Mouse (Mus musculus): ENCODE results near the gene Gm45808. TPM values are rescaled to one million over a fixed set of nuclear protein-coding genes. Genes with fewer than 3 reads are reported as not detected.
"Not testable (repeated sequence)": the region's sequence is repeated elsewhere in the genome, so short reads cannot be mapped to it uniquely, and the experiment has no call there.

Gene Gm45808
- polyA plus RNA-seq, 1 experiment from 2014 or later, result not detected

DNA sequence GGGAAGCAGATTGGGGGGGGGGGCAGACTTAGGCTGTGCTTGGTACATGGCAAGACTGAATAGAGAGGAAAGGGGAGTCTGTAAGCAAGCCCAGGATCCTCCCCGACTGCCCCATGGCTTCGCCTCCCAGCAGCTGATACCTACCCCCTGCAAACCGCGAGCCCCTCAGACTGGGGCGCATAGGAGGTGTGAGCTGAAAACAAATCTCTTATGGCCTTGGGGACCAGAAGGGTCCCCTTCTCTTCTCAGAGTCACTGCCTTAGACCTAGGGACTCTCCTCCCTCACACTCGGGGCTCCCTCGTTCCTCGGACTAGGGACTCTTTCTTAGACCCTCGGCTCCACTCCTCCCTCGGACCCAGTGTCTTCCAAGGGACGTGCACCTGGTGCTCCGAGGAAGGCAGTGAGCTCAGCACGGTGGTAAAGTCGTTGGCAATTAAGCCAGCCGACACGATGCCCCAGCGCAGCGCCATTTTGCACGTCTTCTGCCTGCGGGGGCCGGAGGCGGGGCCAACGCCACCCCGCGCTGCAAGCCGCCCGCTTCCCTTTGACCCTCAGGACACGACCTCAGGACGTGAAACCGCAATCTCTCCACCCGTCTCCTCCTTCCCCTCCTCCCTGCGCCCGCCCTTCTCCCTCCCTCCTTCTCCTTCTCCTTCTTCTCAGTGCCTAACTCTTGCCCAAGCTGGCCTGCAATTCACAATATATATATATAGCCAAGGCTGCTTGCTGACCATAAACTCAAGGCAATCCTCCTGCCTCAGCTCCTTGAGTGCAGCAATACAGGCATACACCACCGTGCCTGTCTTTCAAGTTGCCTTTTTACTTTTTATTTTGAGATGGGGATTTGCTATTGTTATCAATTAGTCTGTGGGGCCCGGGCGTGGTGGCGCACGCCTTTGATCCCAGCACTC is 1.9 kb upstream of the Gm45808 start, which contains the start of gene Dhdh:
Dhdh (minus strand) TSS at position 513 of the 912 bp plus-strand sequence.
- Histone ChIP-seq H3K27ac (peak within 1 kb of the TSS; percentile 71), H3K4me3 (replicated peaks; ENCODE audit: low read depth, low read length) (peak within 1 kb of the TSS; percentile 39), H3K4me2 (ENCODE audit: low read length) (peak within 1 kb of the TSS; percentile 73), H3K4me1 (replicated peaks; ENCODE audit: insufficient read depth, low read length) (no peaks in the 10 kb centered on the region; the same call in 1 of the 2 replicates), H3K36me3 (ENCODE audit: insufficient read depth, low read length) (peaks cover 9% of the 10 kb centered on the region), H3K9me3 (replicated peaks; ENCODE audit: low read length) (no peaks in the 10 kb centered on the region), H3K27me3 (ENCODE audit: insufficient read depth, low read length) (no peaks in the 10 kb centered on the region), H3K9ac (ENCODE audit: low read depth, low read length) (peak within 1 kb of the TSS; percentile 58)
- DNase-seq (ENCODE audit: low spot score) (peak; percentile 66), ATAC-seq (replicated peaks; ENCODE audit: low FRiP score, low read depth) (peak; percentile 34)
- no peak for TF ChIP-seq CTCF (IDR thresholded peaks at IDR 0.05; ENCODE audit: low read depth)
- 12% methylated on average over 37 of the region's 38 CpGs for WGBS

DNA sequence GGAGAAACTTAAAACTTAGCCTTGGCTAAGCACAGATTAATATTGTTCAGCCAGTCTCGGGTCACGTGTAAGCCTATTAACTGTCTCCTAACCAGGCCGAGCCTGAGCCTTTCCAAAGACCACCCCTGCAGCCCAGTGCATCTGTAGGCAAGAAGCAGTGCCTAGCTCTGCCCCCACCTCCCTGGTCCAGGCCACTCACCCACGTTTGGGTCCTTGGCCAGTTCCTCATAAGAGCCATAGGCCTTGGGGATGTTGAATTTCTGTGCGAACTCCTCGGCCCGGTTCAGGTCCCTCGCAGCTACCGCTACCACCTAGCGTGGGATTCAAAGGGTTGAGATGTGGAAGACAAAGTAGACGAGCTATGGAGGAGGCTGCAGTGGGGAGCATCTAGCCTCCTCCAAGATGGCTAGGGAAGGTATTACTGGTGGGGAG is 1.3 kb upstream of the Gm45808 start:
- 47% methylated on average over 11 of the region's 11 CpGs for WGBS
- H3K9ac ChIP-seq (ENCODE audit: low read depth, low read length), result peak overlapping the region; percentile 58; the same call in 1 of the 2 replicates

DNA sequence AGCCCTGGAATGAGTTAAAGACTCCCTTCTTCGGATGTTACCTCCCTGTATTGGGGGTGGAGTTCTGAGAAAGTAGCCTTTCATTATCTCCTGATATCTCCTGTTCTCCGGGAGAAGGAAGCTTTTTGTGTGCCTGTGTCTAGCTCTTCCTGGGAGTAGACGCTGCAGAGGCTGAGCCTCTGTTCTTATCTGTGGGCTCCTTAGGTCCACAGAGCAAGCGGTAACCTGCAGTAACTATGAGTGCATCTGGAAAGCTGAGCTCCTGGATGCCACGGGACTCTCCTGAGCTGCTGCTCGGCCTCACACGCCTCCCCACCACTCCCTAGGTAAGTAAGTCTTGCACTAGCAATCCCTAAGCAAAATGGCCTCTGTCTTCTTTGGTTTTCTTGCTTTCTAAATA is 453 bp downstream of the Gm45808 start:
- 71% methylated on average over 7 of the region's 7 CpGs for WGBS
- H3K36me3 ChIP-seq (ENCODE audit: insufficient read depth, low read length), result no peaks in the 10 kb centered on the region
- no peak overlapping the region for H3K9ac ChIP-seq (ENCODE audit: low read depth, low read length)
- H3K4me3 ChIP-seq (replicated peaks; ENCODE audit: low read depth, low read length), result no peak overlapping the region
- no peak for TF ChIP-seq CTCF (IDR thresholded peaks at IDR 0.05; ENCODE audit: low read depth)
- no peak for ATAC-seq (replicated peaks; ENCODE audit: low FRiP score, low read depth)
- no peak overlapping the region for H3K4me2 ChIP-seq (ENCODE audit: low read length)
- no peaks in the 10 kb centered on the region for H3K9me3 ChIP-seq (replicated peaks; ENCODE audit: low read length)
- no peak overlapping the region for H3K27ac ChIP-seq
- H3K4me1 ChIP-seq (replicated peaks; ENCODE audit: insufficient read depth, low read length), result no peaks in the 10 kb centered on the region; the same call in 1 of the 2 replicates
- DNase-seq (ENCODE audit: low spot score), result no peak
- H3K27me3 ChIP-seq (ENCODE audit: insufficient read depth, low read length), result no peaks in the 10 kb centered on the region

More for the DNA sequence above, 1.3 kb upstream of the Gm45808 start:
- no peak for TF ChIP-seq CTCF (IDR thresholded peaks at IDR 0.05; ENCODE audit: low read depth)
- no peaks in the 10 kb centered on the region; the same call in 1 of the 2 replicates for H3K4me1 ChIP-seq (replicated peaks; ENCODE audit: insufficient read depth, low read length)
- no peaks in the 10 kb centered on the region for H3K27me3 ChIP-seq (ENCODE audit: insufficient read depth, low read length)
- no peak for DNase-seq (ENCODE audit: low spot score)
- no peaks in the 10 kb centered on the region for H3K9me3 ChIP-seq (replicated peaks; ENCODE audit: low read length)
- peak overlapping the region; percentile 73 for H3K4me2 ChIP-seq (ENCODE audit: low read length)
- H3K36me3 ChIP-seq (ENCODE audit: insufficient read depth, low read length), result peaks cover 3% of the 10 kb centered on the region
- no peak; the same call in 1 of the 2 replicates for ATAC-seq (replicated peaks; ENCODE audit: low FRiP score, low read depth)
- peak overlapping the region; percentile 71 for H3K27ac ChIP-seq
- H3K4me3 ChIP-seq (replicated peaks; ENCODE audit: low read depth, low read length), result peak overlapping the region; percentile 39; the same call in 1 of the 2 replicates

DNA sequence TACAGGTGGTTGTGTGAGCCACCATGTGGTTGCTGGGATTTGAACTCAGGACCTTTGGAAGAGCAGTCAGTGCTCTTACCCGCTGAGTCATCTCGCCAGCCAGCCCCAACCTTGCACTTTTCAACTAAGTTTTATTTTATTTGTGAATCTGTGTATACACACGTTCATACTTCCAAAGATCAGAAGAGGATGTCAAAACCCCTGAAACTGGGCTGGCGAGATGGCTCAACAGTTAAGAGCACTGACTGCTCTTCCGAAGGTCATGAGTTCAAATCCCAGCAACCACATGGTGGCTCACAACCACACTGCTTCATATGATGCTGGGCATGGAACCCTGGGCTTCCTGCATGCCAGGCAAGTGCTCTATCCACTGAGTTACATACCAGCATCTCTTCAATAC is 1.6 kb downstream of the Gm45808 start:
- H3K9me3 ChIP-seq (replicated peaks; ENCODE audit: low read length); H3K9ac ChIP-seq (ENCODE audit: low read depth, low read length); H3K27me3 ChIP-seq (ENCODE audit: insufficient read depth, low read length); H3K4me1 ChIP-seq (replicated peaks; ENCODE audit: insufficient read depth, low read length); DNase-seq (ENCODE audit: low spot score); ATAC-seq (replicated peaks; ENCODE audit: low FRiP score, low read depth); H3K4me3 ChIP-seq (replicated peaks; ENCODE audit: low read depth, low read length); H3K27ac ChIP-seq; H3K4me2 ChIP-seq (ENCODE audit: low read length); H3K36me3 ChIP-seq (ENCODE audit: insufficient read depth, low read length): not testable (repeated sequence)
- WGBS, result 93% methylated on average over 5 of the region's 5 CpGs

DNA sequence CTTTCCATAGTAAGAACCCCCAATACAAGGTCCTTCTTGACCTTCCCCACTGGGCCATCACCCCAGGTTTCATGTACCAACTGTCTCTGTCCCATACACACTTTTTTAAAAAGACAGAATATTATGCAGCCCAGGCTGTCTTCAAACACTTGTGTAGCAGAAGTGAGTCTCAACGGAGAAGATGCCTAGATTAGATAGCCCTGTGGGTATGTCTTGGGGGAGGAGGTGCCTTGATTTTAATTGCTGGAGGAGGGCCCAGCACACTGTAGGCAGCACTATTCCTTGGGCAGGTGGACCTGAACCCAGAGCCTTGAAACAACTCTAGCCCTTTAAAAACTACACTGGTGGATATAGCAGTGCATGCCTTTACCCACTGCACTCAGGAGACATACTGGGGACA is 4.4 kb downstream of the Gm45808 start:
- Histone ChIP-seq H3K27me3 (ENCODE audit: insufficient read depth, low read length) (no peaks in the 10 kb centered on the region), H3K36me3 (ENCODE audit: insufficient read depth, low read length) (no peaks in the 10 kb centered on the region), H3K9me3 (replicated peaks; ENCODE audit: low read length) (no peaks in the 10 kb centered on the region), H3K4me2 (ENCODE audit: low read length) (no peak overlapping the region), H3K27ac (no peak overlapping the region), H3K4me3 (replicated peaks; ENCODE audit: low read depth, low read length) (no peak overlapping the region), H3K9ac (ENCODE audit: low read depth, low read length) (no peak overlapping the region), H3K4me1 (replicated peaks; ENCODE audit: insufficient read depth, low read length) (no peaks in the 10 kb centered on the region)
- DNase-seq (ENCODE audit: low spot score), result no peak
- no peak for TF ChIP-seq CTCF (IDR thresholded peaks at IDR 0.05; ENCODE audit: low read depth)
- WGBS, result 87% methylated on average over 1 of the region's 1 CpGs
- ATAC-seq (replicated peaks; ENCODE audit: low FRiP score, low read depth), result no peak

DNA sequence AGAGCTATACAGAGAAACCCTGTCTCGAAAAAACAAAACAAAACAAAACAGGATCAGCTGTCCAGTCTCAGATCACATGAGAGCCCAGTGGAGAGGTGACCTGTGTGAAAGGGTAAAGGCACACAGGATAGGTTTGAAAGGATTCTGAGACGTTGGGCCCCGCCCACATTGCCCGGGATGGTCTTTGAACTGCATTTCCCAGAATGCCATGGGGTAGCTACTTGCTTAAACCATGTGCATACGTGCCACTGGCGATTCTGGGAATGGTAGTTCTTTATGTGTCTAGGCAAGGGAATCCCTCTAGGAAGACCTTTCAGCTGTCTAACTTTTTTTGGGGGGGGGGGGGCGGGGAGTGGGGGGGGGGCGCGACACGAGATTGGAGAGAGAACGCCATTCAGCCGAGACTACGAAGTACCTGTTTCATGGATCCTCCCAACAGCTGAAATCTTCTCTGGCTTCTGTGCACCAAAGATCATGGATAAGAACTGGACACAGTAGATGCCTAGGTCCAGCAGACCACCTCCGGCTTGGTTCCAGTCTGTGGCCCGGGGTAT is 5.2 kb downstream of the Gm45808 start, which contains the start of gene Tulp2:
Tulp2 (plus strand) TSS at position 504 of the 554 bp plus-strand sequence.
- H3K36me3 ChIP-seq (ENCODE audit: insufficient read depth, low read length), result no peaks in the 10 kb centered on the region
- DNase-seq (ENCODE audit: low spot score), result peak; percentile 81
- H3K4me3 ChIP-seq (replicated peaks; ENCODE audit: low read depth, low read length), result no peak within 1 kb of the TSS
- no peaks in the 10 kb centered on the region for H3K9me3 ChIP-seq (replicated peaks; ENCODE audit: low read length)
- no peak for TF ChIP-seq CTCF (IDR thresholded peaks at IDR 0.05; ENCODE audit: low read depth)
- H3K4me1 ChIP-seq (replicated peaks; ENCODE audit: insufficient read depth, low read length), result no peaks in the 10 kb centered on the region
- no peak within 1 kb of the TSS for H3K4me2 ChIP-seq (ENCODE audit: low read length)
- H3K9ac ChIP-seq (ENCODE audit: low read depth, low read length), result no peak within 1 kb of the TSS
- H3K27me3 ChIP-seq (ENCODE audit: insufficient read depth, low read length), result no peaks in the 10 kb centered on the region
- 52% methylated on average over 15 of the region's 15 CpGs for WGBS
- ATAC-seq (replicated peaks; ENCODE audit: low FRiP score, low read depth), result peak; percentile 69
- no peak within 1 kb of the TSS for H3K27ac ChIP-seq

DNA sequence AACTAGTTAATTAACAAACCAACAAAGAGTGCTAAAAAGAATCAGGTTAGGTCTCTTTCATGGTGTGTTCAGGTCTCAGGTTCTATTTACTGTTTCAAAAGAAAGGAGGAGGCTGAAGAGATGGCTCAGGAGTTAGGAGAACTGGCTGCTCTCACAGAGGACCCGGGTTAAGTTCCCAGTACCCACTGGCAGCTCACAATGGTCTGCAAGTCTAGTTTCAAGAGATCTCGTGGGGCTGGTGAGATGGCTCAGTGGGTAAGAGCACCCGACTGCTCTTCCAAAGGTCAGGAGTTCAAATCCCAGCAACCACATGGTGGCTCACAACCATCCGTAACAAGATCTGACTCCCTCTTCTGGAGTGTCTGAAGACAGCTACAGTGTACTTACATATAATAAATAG is 6.3 kb downstream of the Gm45808 start:
- H3K4me1 ChIP-seq (replicated peaks; ENCODE audit: insufficient read depth, low read length); H3K4me3 ChIP-seq (replicated peaks; ENCODE audit: low read depth, low read length); H3K27me3 ChIP-seq (ENCODE audit: insufficient read depth, low read length); DNase-seq (ENCODE audit: low spot score); ATAC-seq (replicated peaks; ENCODE audit: low FRiP score, low read depth); H3K4me2 ChIP-seq (ENCODE audit: low read length); H3K9me3 ChIP-seq (replicated peaks; ENCODE audit: low read length); H3K36me3 ChIP-seq (ENCODE audit: insufficient read depth, low read length); H3K27ac ChIP-seq; H3K9ac ChIP-seq (ENCODE audit: low read depth, low read length): not testable (repeated sequence)
- 79% methylated on average over 3 of the region's 4 CpGs for WGBS

All from kidney, postnatal 0 days (tissue).